11 mouse cellular contexts compared by ENCODE assay signal in genomic region chr5:134178536-134178935, GRCm38 (mm10).
"Had no signal": no experiment of that assay in that cellular context is flagged by ENCODE, and none has a peak within 500 bp of the region (broad histone marks: within the 10 kb centered on the region; RNA-seq: fewer than 3 reads in every experiment).

No protein-coding gene starts in this region.

- H3K36me3 ChIP-seq: limb, embryonic 15.5 days; stomach, embryonic 15.5 days had no signal

- H3K9ac ChIP-seq: limb, embryonic 15.5 days; liver, embryonic 12.5 days; lung, embryonic 14.5 days; stomach, embryonic 15.5 days had no signal

- DNase-seq: kidney, postnatal 14 days; lung, embryonic 14.5 days; lung, postnatal 10 days; right cerebral cortex, postnatal 14 days; thymus, postnatal 36 days had no signal

- H3K4me3 ChIP-seq: limb, embryonic 15.5 days; liver, embryonic 12.5 days; megakaryocyte, embryonic 14.5 days; stomach, embryonic 15.5 days had no signal

- H3K4me2 ChIP-seq: limb, embryonic 15.5 days; liver, embryonic 12.5 days; lung, embryonic 14.5 days; midbrain, embryonic 11.5 days; stomach, embryonic 15.5 days had no signal

- ATAC-seq: liver, embryonic 12.5 days had no signal

- H3K27me3 ChIP-seq: limb, embryonic 15.5 days; liver, embryonic 12.5 days; megakaryocyte, embryonic 14.5 days; stomach, embryonic 15.5 days had no signal

- H3K9me3 ChIP-seq: limb, embryonic 15.5 days; liver, embryonic 12.5 days; megakaryocyte, embryonic 14.5 days; stomach, embryonic 15.5 days had no signal

- H3K27ac ChIP-seq: limb, embryonic 15.5 days; liver, embryonic 12.5 days; macrophage; stomach, embryonic 15.5 days had no signal
